Mouse (Mus musculus): Measurements from ENCODE around the gene Hoxd1. TPM values are rescaled to one million over a fixed set of nuclear protein-coding genes. Genes with fewer than 3 reads are reported as not detected.

Gene Hoxd1
- 0.01 TPM in 1 of 2 replicates, not detected in the other for polyA plus RNA-seq (2012; rRNA removed)

GRCm38 (mm10) chr2:74762522-74763244, at the start of gene Hoxd1:
Gene Hoxd1, plus strand, starts transcription at chr2:74762980.

DNA sequence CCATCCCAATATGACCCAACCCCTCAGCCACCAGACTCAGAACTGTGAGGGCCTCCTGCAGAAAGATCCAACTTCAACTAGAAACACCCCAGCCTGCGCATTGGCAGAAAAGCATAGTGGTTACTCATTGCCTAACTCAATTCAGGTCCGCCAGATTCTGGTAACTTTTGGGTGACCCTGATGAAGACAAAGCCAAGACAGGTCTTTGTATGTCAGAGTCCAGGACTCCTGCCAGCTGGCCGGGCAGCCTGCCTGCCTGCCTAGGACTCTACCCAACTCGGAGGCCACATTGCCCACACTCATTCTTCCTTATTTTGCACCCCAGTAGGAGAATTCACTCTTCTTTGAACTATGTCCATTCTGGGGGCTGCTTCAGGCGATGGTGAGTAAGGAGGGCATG, 36.2 kb upstream of the Hoxd1 start, which contains the start of gene Gm28230:
Gene Gm28230 (plus strand): TSS at position 178 of the 400 bp plus-strand sequence.

Other genes with a start within 250 kb of the Hoxd1 start
- gene Lnpk, start 183.5 kb upstream of the Hoxd1 start, polyA plus RNA-seq (2012; rRNA removed): 7.9 and 9.6 TPM in 2 replicates
- gene Evx2, start 103.4 kb upstream of the Hoxd1 start, polyA plus RNA-seq (2012; rRNA removed): not detected in 2 replicates
- not detected in 2 replicates for gene Hoxd13, start 94.7 kb upstream of the Hoxd1 start, polyA plus RNA-seq (2012; rRNA removed)
- gene Hoxd12, start 88.0 kb upstream of the Hoxd1 start, polyA plus RNA-seq (2012; rRNA removed): not detected in 2 replicates
- gene Hoxd11, start 83.4 kb upstream of the Hoxd1 start, polyA plus RNA-seq (2012; rRNA removed): not detected in 2 replicates
- gene Hoxd10, start 71.1 kb upstream of the Hoxd1 start, polyA plus RNA-seq (2012; rRNA removed): not detected in 2 replicates
- not detected in 2 replicates for gene Hoxd9, start 65.3 kb upstream of the Hoxd1 start, polyA plus RNA-seq (2012; rRNA removed)
- gene Hoxd8, start 58.4 kb upstream of the Hoxd1 start, polyA plus RNA-seq (2012; rRNA removed): 0.05 and 0.12 TPM in 2 replicates
- gene Hoxd3, start 51.1 kb upstream of the Hoxd1 start, polyA plus RNA-seq (2012; rRNA removed): 0.02 TPM in 1 of 2 replicates, not detected in the other
- 0.02 and 0.12 TPM in 2 replicates for gene Hoxd4, start 51.1 kb upstream of the Hoxd1 start, polyA plus RNA-seq (2012; rRNA removed)
- gene Gm28230, start 36.3 kb upstream of the Hoxd1 start, polyA plus RNA-seq (2012; rRNA removed): 0.01 and 0.07 TPM in 2 replicates
- 24.6 and 27.3 TPM in 2 replicates for gene Mtx2, start 62.8 kb downstream of the Hoxd1 start, polyA plus RNA-seq (2012; rRNA removed)